Mouse (Mus musculus) mature B cell (primary cell): ENCODE data around the gene Fdxr.

ENCODE experiments used
- in situ Hi-C: fragments of 300-500 bp; cut with MboI; formaldehyde crosslinking; loops from 2 replicates; pipeline ENCODE4 v1.14.3; 2019

Fdxr gene

DNA sequence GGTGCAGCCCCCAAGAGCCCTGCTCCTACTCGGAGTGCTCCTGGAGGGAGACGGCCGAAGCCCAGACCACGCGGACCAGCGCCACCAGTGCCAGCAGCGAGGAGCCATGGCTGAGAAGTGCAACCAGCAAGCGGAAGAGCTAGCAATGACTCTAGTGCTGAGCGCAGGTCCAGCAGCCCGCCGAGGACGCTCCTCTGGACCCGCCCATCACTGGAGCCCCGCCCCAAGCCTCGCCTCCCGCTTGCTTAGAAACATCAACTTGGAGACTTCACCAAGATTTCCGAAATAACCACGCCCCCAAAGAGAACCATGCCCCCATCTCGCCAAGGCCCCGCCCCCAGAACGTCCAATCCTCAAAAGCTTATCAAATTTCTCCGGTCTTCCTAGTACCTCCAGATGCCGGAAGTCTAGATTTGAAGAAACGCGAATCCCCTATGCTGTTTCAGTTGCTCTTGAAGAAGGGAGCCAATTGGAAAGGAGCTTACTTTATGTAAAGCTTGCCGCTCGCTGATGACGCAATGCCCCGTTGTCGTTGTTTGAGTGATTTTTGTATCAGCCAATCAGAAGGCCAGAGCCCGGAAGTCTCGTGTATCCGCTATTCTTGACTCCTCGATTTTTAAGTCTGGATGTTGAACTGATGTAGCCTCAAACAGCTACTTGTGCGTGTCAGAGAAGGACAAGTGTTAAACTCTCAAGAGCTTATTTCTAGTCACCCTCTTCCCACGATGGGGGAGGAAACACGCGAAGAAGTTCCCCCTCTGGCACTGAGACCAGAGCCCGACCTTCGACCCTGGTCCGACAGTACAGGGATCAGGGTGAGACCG, at the start of gene Fdxr:
Gene Fdxr (minus strand): TSS at position 271 of the 824 bp plus-strand sequence.
- in situ Hi-C loops: no loop called here

DNA sequence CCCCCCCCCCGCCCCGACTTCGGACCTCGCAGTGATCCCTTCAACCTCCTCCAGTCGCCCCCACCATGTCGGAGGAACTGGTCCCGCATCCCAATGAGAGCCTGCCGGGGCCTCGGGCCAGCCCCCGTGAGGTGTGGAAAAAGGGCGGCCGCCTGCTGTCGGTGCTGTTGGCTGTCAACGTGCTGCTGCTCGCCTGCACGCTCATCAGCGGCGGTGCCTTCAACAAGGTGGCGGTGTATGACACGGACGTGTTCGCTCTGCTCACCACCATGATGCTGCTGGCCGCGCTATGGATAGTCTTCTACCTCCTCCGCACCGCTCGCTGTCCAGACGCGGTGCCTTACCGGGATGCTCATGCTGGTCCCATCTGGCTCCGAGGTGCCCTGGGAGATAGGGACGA, 46.5 kb upstream of the Fdxr start:
- in situ Hi-C loops: no loop called here

DNA sequence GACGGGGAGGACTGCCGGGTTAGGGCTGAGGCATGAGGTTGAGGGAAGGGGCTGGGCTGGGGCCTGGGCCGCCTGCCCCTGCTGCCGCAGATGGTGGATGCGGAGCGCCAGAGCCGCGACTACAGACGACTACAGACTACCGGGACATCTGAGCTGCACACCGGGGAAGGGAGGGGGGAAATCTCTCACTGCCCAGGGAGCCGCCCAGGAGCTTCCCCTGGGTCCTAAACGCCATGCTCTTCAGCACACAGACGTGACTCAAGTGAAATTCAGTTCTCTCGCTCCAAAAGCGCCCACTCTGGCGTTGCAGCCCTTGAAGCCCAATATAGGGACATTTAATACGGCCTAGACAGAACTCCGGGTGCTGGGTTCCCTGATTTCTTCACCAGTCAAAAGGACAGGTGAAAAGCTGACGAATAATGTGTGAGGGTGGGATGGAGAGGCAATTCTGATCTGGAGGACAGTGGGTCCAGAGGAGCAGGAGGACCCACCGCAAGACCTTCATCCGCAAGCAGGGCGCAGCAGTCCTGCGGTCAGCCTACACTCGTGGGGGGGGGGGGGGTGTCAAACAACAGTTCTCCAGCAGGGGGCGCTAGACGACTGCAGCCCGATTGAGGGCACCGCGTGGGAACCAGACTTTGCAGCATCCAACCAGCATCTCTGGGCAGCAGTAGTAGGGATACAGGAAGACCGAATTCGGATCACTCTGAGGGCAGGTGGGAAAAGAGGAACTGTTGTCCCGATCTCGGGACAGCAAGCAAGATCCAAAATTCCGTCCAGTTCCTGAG, 45.2 kb upstream of the Fdxr start, which contains the start of gene Ush1g:
Gene Ush1g (minus strand): TSS at position 136 of the 788 bp plus-strand sequence.
- in situ Hi-C loops: no loop called here

DNA sequence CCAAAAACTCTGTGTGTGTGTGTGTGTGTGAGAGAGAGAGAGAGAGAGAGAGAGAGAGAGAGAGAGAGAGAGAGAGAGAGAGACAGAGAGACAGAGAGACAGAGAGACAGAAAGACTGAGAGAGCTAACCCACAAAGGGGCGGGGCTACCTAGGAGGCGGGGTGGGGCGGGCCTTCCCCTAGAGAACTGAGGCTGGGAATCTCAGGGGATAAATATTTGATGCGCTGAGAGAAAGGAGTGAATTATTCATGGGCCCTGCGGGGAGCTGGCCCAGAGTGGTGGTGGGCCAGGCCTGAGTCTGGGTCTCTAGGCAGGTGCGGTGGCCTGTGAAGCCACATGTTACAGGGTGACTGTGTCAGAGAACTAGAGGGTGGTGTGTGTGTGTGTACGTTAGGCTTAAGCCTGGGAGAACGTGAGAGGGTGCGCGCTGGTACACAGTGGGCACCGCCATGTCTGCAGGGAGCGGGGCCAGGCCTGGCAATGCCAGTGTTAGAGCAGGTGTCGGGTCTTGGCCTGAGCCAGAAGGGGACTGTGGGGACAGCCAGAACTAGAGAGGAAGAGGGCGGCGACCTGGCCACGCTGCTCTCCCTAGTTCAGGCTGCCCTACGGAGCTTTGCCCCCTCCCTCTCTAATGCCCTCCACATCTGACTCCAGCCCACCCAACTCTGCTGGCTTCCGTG, 43.0 kb upstream of the Fdxr start:
- in situ Hi-C loops: no loop called here

DNA sequence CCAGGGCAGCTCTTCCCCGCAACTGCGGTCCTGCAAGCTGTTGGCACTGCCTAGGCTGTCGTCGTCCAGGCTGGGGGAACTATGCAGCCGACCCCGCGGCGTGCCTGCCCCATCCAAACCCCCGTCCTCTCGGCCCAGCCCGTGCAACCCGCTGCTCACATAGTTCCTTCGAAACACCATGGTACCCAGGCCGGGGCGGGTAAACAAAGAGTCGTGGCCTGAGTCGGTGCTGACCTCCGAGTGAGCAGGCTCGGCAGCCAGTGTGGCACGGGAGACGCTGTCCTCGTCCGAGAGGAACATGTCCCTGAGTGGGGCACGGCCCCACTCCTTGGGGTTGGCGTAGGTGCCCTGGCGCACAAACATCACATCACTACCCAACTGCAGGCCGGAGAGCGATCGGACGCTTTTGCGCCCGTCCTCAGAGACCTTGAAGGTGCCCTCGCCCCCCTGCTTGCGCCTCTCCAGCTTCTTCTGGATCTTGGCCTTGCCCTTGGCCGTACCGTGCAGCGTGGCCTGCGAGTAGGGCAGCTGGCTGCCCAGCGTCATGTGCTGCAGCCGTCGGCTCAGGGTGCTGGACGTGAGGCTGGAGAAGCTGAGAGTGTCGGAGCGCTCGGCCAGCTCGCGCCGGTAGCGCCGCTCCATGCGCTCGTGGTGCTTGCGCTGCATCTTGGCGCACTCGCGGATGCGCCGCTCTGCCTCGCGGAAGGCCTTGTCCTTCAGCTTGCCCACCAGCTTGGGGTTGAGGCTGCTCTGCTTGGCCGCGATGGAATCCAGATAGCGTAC, 41.6 kb upstream of the Fdxr start:
- in situ Hi-C loops: no loop called here

DNA sequence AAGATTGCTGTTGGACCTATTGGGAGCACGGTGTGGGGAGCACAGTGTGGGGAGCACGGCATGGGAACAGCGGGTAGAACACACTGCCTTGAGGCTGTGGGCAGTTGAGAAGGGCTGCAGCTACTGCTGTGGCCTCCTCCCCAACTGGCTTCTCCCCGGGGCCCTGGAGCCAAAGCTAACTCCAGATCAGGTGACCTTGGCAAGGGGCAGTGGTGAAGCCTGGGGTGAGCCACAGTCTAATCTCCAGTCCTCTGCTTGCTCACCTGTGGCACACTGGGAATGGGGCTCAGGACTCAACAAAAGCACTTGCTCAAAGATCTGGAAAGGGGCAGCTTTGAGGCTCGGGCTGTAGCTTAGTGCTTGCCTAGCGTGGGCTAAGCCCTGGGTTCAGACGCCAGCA, 40.4 kb upstream of the Fdxr start:
- in situ Hi-C loops: no loop called here

DNA sequence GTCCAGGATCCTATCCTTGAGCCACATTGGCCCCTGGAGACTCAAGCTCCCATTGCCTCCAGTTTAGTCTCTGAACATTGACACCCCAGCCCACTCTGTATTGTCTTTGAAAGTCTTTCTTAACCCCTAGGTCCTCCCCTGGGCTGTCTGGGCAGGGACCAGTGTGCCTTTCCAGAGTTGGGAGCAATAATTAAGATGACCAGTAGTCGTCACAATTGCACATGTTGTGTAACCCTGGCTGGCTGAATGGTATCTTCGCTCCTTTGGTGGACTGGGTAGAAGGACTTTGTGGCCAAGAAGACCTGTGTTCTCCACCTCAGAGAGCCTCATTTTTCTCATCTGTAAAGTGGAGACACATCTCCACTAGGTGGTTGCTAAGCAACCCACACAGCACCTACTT, 37.4 kb upstream of the Fdxr start:
- in situ Hi-C loops: no loop called here

DNA sequence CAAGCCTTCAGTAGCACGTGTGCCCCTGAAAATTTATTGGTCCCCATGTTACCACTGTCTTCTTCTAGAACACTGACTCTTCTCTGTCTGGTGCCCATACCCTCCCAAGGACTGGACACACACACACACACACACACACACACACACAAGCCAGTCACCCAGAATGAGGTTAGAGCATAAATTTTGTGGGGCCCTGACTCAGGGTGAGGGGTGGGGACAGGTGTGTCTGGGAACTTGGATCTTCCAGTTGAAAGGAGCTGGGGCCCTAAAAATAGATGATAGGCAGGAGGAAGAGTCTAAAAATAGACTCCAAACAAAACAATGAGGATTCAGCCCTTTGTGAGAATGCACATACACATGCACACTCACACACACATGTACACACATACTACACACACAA, 31.9 kb upstream of the Fdxr start:
- in situ Hi-C loops: no loop called here

DNA sequence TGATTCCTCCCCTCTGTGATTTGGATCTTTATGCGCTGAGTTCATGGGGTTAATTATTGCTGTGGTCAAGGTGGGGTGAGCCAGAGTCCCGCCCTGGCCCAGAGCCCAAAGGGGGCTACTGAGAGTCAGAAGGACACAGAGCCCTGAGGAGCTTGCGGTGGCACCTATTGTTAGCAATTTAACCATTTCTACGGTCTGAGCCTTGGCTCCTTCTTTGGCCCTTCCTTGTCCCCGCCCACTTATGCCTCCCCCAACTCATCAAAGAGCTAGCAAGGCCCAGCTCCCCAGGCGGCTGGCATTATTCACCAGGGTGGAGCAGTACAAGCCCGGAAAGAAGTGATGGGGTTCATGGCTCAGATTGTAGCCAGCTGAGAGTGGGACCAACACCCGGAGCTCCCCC, 30.0 kb upstream of the Fdxr start, which contains the start of gene Otop2:
Gene Otop2 (plus strand): TSS at position 301 of the 400 bp plus-strand sequence.
- in situ Hi-C loops: no loop called here

DNA sequence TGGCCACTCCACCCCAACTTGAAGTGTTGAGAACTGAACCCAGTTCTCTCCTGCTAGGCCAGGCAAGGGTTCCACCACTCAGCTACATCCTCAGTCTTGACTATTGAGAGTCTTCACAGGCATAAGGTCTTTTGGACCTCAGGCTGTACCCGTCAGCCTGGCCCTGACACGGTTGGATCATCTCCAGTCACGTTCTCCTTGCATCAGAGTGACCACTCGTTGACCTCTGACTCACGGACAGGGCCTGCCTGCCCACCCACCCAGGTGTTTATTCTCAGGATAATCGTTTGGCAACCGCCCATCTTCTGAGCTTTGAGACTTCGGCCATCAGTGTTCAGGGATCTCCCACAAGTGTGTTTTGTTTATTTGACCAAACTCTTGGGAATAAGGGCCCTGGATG, 26.3 kb upstream of the Fdxr start:
- in situ Hi-C loops: no loop called here

DNA sequence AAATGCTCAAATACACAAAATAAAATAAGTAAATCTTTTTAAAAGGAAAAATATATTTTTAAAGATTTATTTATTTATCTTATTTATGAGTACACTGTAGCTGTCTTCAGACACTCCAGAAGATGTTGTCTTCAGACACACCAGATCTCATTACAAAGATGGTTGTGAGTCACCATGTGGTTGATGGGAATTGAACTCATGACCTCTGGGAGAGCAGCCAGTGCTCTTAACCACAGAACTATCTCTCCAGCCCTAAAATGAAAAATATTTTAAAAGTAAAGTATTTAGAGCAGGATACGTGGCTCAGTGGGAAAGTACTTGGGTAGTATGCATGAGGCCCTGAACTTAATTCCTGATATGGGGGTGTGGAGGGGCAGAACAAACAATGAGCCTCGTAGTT, 24.5 kb upstream of the Fdxr start:
- in situ Hi-C loops: no loop called here

DNA sequence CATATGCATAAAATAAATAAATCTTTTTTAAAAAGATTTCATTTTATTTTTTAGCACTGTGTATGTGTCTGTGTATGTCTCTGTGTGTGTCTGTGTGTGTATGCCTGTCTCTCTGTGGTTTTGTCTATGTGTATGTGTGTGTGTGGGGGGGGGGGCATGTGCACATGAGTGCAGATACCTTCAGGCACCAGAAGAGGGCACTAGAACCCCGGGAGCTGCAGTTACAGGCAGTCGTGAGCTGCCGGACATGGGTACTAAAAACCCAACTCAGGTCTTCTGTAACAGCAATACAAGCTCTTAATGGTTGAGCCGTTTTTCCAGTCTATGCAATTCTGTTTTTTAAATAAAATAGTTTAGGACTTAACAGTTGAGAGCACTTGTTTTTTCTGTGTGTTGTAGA, 23.9 kb upstream of the Fdxr start:
- in situ Hi-C loops: no loop called here

DNA sequence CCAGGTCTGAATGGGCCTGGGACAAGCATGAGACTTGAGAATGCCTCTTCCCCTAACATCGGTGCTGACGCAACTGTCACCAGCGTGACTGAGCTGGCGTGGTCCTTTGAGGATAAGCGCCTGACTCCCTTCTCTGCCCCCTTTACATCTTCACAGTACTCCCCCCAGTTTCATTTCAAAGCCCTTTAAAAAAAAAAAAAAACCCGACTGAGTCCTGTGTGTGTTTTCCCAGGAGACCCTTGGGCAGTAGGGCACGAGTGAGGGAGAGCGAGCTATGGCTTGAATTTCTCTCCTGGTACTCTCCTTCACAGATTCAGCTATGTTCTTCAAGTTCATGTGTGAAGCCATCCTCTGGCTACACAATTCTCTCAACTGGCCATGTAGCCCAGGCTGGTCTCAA, 21.3 kb upstream of the Fdxr start:
- in situ Hi-C loops: no loop called here

DNA sequence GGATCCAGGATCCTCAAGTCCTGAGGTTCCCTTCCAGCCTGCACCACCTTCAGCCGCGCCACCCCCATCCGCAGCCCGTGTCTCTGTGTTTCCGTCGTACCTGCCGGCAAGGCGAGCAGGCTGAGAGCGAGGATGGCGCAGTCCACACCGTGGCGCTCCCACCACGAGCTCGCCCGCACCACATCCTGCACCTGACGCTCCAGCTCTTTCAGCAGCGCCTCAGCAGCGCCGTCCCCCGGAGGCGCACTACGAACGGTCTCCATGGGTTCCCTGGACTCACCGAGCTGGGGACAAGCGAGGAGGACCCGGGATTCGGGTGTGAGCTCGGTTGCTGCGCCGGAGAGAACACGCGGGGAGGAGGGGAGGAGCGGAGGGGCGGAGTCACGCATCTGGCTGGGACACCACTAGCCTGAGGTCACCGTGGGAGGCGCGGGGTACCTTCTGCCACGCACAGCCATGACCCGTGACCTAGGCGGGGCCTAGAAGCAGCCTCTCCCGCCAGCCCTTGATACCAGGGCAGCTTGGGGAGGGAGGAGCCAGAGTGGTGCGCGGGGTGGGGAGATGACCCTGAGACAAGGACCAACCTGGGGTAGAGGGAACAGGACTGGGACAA, 20.5 kb upstream of the Fdxr start, which contains the start of gene Fads6:
Gene Fads6 (minus strand): TSS at position 450 of the 613 bp plus-strand sequence.
- in situ Hi-C loops: no loop called here

DNA sequence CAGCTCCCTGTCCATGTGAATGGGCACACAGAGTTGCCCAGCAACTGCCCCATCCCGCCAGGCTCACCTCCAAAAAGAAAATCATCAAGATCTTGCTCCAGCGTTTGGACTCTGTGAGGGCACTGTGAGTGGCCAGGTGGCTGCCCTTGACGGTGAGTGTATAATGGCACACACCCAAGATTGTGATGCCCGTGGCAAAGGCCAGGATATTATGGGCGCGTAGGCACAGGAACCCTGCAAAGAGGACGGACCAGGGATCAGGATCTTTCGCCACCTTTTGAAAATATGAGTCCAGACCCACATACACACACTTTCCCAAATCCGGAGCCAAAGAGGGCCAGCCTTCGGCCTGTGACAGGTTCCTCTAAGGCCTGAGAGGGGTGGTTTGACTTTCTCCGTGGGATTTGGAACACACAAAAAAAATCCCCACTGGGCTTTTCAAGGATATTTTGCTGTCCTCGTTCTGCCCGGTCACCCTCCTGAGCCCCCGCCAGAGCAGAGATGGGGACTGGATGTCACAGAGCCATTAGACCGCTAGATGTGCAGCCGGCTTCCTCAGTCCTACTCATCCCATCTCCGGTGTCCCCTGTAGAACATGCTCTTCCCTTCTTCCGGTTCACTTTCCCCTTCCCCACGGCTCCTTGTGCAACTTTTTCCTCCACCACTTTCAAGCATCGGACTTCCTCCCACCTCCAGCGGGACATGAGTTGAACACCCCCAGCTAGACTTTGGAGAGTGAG, 19.8 kb upstream of the Fdxr start:
- in situ Hi-C loops: no loop called here

DNA sequence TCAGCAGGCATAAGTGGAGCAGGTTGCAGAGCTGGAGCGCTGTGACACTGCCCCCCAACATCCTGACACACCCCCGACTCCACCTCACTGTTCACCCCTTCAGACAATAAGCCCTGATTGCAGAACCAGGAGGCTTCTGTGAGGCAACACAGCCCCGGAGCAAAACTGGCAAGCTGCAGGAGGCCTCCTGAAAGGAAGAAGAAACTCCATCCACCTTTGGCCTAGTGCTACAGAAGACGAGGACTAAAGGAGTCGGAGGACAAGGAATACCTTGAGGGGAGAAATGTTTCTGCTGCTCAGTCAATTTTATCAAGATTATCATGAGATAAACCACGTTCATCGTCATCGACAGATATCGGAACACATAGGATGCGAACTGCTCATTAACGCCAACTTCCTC, 19.1 kb upstream of the Fdxr start:
- in situ Hi-C loops: no loop called here

DNA sequence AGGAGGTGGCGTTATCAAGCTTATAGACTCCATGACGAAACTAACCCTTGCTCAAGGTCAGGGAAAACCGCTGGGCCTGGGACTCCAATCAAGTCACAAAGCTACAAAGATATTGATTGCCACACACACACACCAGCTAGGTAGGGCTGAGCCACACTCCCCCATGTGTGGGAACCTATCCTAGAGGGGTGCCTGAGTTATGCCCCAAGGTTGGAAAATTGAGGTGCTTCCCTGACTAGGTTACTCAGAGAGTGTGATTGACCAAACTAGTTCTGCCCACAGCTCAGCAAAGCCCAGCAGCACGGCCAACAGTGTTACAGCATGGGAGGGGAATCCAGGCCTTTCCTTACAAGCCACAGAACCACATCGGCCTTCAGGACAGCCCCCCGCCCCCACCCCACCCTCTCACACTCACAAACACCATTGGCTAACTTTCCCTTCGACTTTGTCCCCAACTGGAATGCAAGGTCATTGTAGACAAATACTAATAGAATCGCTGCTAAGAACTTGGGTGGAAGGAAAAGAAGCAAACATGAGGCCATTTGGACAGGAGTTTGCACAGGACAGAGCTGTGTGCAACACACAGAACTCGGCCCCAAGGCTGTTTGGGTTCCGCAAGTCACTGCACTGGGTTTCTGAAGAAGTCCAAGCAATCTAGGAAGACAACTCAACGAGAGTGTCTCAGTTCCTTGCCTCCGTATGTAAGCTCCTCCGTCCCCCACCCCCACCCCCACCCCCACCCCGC, 16.0 kb upstream of the Fdxr start:
- in situ Hi-C loops: no loop called here

DNA sequence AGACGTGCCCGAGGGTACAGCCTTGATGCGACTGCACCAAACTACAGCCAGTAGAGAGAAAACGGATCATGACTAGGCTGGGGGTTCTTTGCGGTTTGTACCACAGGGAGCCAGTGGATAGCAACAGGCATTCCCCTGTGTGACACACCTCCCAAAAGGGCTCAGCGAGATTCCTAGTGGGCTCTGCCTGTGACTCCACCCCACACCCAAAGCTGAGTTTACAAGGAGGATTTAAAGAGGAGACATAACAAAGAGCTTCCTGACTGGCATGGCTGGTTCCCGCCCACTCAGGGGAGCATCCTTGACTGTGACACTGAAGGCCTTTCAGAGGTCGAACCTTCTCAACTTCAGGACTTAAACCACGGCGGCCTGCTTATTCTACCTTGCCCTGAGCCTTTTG, 14.7 kb upstream of the Fdxr start:
- in situ Hi-C loops: no loop called here

DNA sequence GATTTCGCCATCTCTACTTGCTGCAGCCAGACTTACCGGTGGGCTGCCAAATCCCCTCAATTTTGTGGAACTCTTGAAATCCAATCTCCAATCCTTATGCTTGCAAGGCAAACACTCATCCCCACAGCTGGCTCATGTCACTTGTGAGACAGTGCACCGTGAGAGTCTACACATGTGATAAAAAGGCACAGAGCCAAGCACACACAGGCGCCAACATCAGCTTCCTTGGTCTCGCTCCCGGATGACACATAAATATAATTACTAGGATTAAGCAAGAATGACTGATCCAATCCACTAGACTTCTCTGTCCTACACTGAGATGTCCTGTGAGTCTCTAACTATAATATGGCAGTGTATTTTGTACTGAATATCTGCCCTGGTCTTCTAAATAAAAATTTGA, 14.1 kb upstream of the Fdxr start:
- in situ Hi-C loops: no loop called here

DNA sequence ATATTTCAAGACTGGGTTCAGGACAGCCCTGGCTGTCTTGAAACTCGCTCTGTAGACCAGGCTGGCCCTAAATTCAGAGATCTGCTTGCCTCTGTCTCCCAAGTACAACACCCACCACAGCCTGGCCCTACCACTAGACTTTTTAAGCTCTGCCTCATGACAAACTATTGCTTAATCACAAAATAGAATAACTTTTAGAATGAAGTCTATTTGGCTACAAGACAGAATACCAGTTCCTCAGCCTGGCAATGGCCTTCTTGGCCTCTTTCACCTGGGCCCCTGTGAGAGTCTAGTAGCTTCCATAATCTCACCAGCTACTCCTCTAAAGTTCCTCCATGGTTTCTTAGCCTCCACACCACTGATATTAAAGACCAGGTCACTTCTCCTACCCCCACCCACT, 13.5 kb upstream of the Fdxr start:
- in situ Hi-C loops: no loop called here
